Mouse (Mus musculus): ENCODE results near the gene Spock1.

DNA sequence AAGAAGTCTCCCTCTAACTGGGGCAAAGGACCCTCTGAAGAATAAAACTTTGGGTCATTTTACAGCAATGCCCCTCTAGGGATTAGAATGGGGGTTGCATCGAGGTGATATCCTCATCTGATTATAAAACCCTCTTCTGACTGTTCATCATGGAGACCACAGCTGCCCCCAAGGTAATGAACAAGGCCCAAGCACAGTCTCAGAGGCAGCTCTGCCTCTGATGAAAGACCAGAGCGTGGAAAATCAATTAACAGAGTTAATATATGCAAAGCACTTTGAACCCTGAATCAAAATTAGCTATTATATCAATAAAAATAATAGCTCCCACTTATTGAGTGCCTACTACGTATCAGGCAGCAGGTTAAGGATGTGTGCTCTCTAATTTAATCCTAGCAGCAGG lies 129.6 kb downstream of the Spock1 start:
- no peak for TF ChIP-seq GATA1 (IDR thresholded peaks at IDR 0.05; ENCODE audit: borderline replicate concordance, low read length)
- no peak for TF ChIP-seq FLI1 (IDR thresholded peaks at IDR 0.05; ENCODE audit: low read length)

All from megakaryocyte, embryonic 14.5 days (primary cell).